Mouse (Mus musculus): ENCODE measurements around the gene Umps. TPM values are rescaled to one million over a fixed set of nuclear protein-coding genes. Genes with fewer than 3 reads are reported as not detected.

Gene Umps
- polyA plus RNA-seq, 1 experiment from 2014 or later, result 32.9 TPM

GRCm38 (mm10) chr16:33939636-33940035 is 27.2 kb downstream of the Umps start:
- no peak for ATAC-seq (ENCODE audit: extremely low read depth, insufficient number of reproducible peaks, low FRiP score, low TSS enrichment)

DNA sequence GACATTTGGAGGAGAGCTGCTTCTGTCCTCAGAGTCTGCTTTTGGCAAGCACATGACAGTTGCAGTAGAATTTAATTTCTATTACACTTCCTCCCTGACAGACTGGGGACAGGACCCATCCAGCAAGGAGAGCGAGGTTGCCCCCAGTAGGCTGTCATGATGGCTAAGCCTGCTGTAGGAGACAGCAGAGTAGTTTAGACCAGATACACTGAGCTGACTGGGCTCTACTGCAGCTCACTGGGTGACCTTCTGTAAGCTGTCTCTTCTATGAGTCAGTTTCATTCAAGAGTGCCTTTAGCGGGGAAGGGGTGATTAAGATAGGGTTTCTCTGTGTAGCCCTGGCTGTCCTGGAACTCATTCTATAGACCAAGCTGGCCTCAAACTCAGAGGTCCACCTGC is 27.7 kb downstream of the Umps start:
- Histone ChIP-seq H3K4me3 (no peak overlapping the region), H3K9me3 (no peaks in the 10 kb centered on the region), H3K4me1 (peaks cover 96% of the 10 kb centered on the region), H3K27ac (replicated peaks) (peak overlapping the region; percentile 92), H3K9ac (peak overlapping the region; percentile 30), H3K27me3 (replicated peaks) (no peaks in the 10 kb centered on the region), H3K36me3 (no peaks in the 10 kb centered on the region), H3K4me2 (no peak overlapping the region)
- 40% methylated on average over 2 of the region's 2 CpGs for WGBS
- ATAC-seq (ENCODE audit: extremely low read depth, insufficient number of reproducible peaks, low FRiP score, low TSS enrichment), result no peak

More at GRCm38 (mm10) chr16:33939636-33940035, 27.2 kb downstream of the Umps start:
- H3K9me3 ChIP-seq, result no peaks in the 10 kb centered on the region
- peak overlapping the region; percentile 30; the same call in 1 of the 2 replicates for H3K9ac ChIP-seq
- no peak overlapping the region for H3K4me3 ChIP-seq
- no peaks in the 10 kb centered on the region for H3K27me3 ChIP-seq (replicated peaks)
- WGBS, result 51% methylated on average over 9 of the region's 9 CpGs
- H3K4me1 ChIP-seq, result peaks cover 96% of the 10 kb centered on the region
- no peak overlapping the region for H3K4me2 ChIP-seq
- H3K36me3 ChIP-seq, result no peaks in the 10 kb centered on the region
- peak overlapping the region; percentile 92 for H3K27ac ChIP-seq (replicated peaks)

DNA sequence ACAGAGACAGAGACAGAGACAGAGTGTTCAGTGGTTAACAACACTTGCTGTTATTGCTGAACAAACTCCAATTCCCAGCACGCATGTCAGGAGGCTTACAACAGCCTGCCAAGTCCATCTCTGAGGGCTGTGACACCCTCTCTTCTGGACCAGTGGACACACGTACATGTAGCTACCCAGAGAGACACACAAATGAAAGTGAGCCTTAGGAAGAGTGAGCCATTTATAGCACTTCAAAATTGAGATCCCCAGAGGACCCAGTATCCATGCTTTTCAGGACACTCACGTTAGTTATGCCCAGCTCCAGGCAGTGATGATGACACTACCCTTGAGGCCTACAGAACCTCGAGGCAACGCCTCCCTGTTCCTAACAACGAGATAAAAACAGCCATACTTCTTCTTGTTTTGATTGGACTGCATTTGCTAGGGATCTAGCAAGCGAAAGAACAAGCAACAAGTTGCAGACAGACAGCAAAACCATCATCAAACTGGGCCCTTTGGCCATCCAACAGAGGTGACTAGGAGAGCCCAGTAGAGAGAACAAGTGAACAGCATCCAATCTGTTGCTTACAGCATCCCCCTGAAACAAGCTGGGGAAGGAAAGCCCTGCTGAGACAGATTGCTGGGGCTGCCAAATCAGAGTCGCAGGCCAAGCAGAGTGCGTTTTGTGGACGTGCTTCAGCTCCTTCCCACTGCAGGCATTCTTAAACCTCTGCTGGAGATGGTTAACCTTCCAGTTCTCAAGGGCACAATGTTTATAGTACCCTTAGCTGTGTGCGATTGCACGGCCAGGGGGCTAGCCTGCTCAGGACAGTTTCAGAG is 28.3 kb downstream of the Umps start:
- Histone ChIP-seq H3K4me3 (no peak overlapping the region), H3K9ac (peak overlapping the region; percentile 30), H3K4me1 (peaks cover 96% of the 10 kb centered on the region), H3K36me3 (no peaks in the 10 kb centered on the region), H3K27me3 (replicated peaks) (no peaks in the 10 kb centered on the region), H3K4me2 (no peak overlapping the region), H3K27ac (replicated peaks) (peak overlapping the region; percentile 92), H3K9me3 (no peaks in the 10 kb centered on the region)
- ATAC-seq (ENCODE audit: extremely low read depth, insufficient number of reproducible peaks, low FRiP score, low TSS enrichment), result no peak
- 41% methylated on average over 12 of the region's 12 CpGs for WGBS

GRCm38 (mm10) chr16:33937567-33937966 is 29.3 kb downstream of the Umps start:
- H3K4me2 ChIP-seq, result no peak overlapping the region
- 24% methylated on average over 8 of the region's 8 CpGs for WGBS
- no peaks in the 10 kb centered on the region for H3K9me3 ChIP-seq
- no peaks in the 10 kb centered on the region for H3K36me3 ChIP-seq
- peak overlapping the region; percentile 92 for H3K27ac ChIP-seq (replicated peaks)
- ATAC-seq (ENCODE audit: extremely low read depth, insufficient number of reproducible peaks, low FRiP score, low TSS enrichment), result peak; percentile 45; the same call in 1 of the 2 replicates
- peaks cover 95% of the 10 kb centered on the region for H3K4me1 ChIP-seq
- H3K4me3 ChIP-seq, result no peak overlapping the region
- no peaks in the 10 kb centered on the region for H3K27me3 ChIP-seq (replicated peaks)
- no peak overlapping the region for H3K9ac ChIP-seq

GRCm38 (mm10) chr16:33936885-33937284 is 30.0 kb downstream of the Umps start:
- Histone ChIP-seq H3K4me1 (peaks cover 95% of the 10 kb centered on the region), H3K4me3 (no peak overlapping the region), H3K36me3 (no peaks in the 10 kb centered on the region), H3K4me2 (no peak overlapping the region), H3K9ac (no peak overlapping the region), H3K27ac (replicated peaks) (peak overlapping the region; percentile 92), H3K9me3 (no peaks in the 10 kb centered on the region), H3K27me3 (replicated peaks) (no peaks in the 10 kb centered on the region)
- WGBS, result 76% methylated on average over 4 of the region's 4 CpGs
- ATAC-seq (ENCODE audit: extremely low read depth, insufficient number of reproducible peaks, low FRiP score, low TSS enrichment), result no peak

DNA sequence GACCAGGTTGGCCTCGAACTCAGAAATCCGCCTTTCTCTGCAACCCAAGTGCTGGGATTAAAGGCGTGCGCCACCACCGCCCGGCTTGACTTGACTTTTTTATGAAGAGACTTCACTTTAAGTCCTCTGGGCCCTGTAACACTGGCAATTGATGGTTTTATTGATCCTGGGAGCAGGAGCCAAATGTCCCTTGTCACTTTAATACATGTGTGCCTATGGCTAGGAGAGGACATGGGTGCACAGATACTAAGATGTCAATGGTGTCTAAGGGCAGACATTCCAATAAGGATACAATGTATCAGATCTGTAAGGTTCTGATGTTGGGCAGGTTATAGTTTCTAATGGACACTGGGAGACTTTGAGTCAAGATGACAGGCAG is 31.4 kb downstream of the Umps start:
- no peaks in the 10 kb centered on the region for H3K9me3 ChIP-seq
- WGBS, result 92% methylated on average over 6 of the region's 6 CpGs
- H3K27me3 ChIP-seq (replicated peaks), result no peaks in the 10 kb centered on the region
- peak overlapping the region; percentile 78 for H3K27ac ChIP-seq (replicated peaks)
- H3K9ac ChIP-seq, result no peak overlapping the region
- H3K4me2 ChIP-seq, result no peak overlapping the region
- ATAC-seq (ENCODE audit: extremely low read depth, insufficient number of reproducible peaks, low FRiP score, low TSS enrichment), result no peak
- H3K4me3 ChIP-seq, result no peak overlapping the region
- H3K36me3 ChIP-seq, result peaks cover 3% of the 10 kb centered on the region; the same call in 1 of the 2 replicates
- H3K4me1 ChIP-seq, result peaks cover 93% of the 10 kb centered on the region

- Histone ChIP-seq H3K27me3 (replicated peaks) (no peaks in the 10 kb centered on the region), H3K27ac (replicated peaks) (peak overlapping the region; percentile 78), H3K4me3 (no peak overlapping the region), H3K36me3 (peaks cover 3% of the 10 kb centered on the region), H3K9ac (peak overlapping the region; percentile 64; the same call in 1 of the 2 replicates), H3K9me3 (no peaks in the 10 kb centered on the region), H3K4me1 (peaks cover 92% of the 10 kb centered on the region), H3K4me2 (no peak overlapping the region)
- WGBS, result 41% methylated on average over 5 of the region's 5 CpGs
- no peak for ATAC-seq (ENCODE audit: extremely low read depth, insufficient number of reproducible peaks, low FRiP score, low TSS enrichment)
Measured at GRCm38 (mm10) chr16:33934701-33935406, 32.0 kb downstream of the Umps start.

- Histone ChIP-seq H3K27me3 (replicated peaks) (no peaks in the 10 kb centered on the region), H3K9ac (no peak overlapping the region), H3K9me3 (no peaks in the 10 kb centered on the region), H3K27ac (replicated peaks) (0 out of 2 replicates have a peak overlapping the region, but pooled peaks have one; percentile 78), H3K4me1 (peaks cover 92% of the 10 kb centered on the region), H3K4me3 (no peak overlapping the region), H3K4me2 (no peak overlapping the region), H3K36me3 (peaks cover 3% of the 10 kb centered on the region)
- 88% methylated on average over 11 of the region's 11 CpGs for WGBS
- no peak for ATAC-seq (ENCODE audit: extremely low read depth, insufficient number of reproducible peaks, low FRiP score, low TSS enrichment)
Measured at GRCm38 (mm10) chr16:33933411-33933810, 33.4 kb downstream of the Umps start.

- H3K9me3 ChIP-seq, result no peaks in the 10 kb centered on the region
- H3K36me3 ChIP-seq, result peaks cover 3% of the 10 kb centered on the region
- peak overlapping the region; percentile 58 for H3K27ac ChIP-seq (replicated peaks)
- peaks cover 92% of the 10 kb centered on the region for H3K4me1 ChIP-seq
- 36% methylated on average over 5 of the region's 5 CpGs for WGBS
- H3K4me3 ChIP-seq, result no peak overlapping the region
- peak overlapping the region; percentile 50 for H3K9ac ChIP-seq
- no peak overlapping the region for H3K4me2 ChIP-seq
- ATAC-seq (ENCODE audit: extremely low read depth, insufficient number of reproducible peaks, low FRiP score, low TSS enrichment), result no peak
- H3K27me3 ChIP-seq (replicated peaks), result no peaks in the 10 kb centered on the region
Measured at GRCm38 (mm10) chr16:33932126-33932525, 34.7 kb downstream of the Umps start.

DNA sequence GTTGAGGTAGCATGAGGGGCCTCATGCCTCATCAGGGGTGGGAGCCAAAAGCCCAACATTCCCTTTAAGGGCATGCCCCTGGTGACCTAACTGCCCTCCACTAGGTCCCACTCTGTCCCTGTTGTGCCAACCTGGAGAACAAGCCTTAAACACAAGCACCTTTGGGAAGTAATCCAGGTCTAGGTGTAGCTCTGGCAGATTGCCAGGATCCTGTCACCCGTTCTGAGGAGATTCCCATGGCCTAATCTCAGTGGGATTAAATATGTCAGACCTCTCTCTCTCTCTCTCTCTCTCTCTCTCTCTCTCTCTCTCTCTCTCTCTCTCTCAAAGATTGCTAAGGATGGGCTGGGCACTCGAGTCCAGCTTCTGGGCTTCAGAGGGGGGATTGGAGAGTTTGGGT is 35.2 kb downstream of the Umps start:
- Histone ChIP-seq H3K27ac (replicated peaks) (peak overlapping the region; percentile 58), H3K9ac (peak overlapping the region; percentile 50), H3K4me2 (no peak overlapping the region), H3K27me3 (replicated peaks) (no peaks in the 10 kb centered on the region), H3K4me1 (peaks cover 91% of the 10 kb centered on the region), H3K36me3 (peaks cover 3% of the 10 kb centered on the region), H3K9me3 (no peaks in the 10 kb centered on the region), H3K4me3 (no peak overlapping the region)
- ATAC-seq (ENCODE audit: extremely low read depth, insufficient number of reproducible peaks, low FRiP score, low TSS enrichment), result no peak
- WGBS, result 30% methylated on average over 2 of the region's 2 CpGs

GRCm38 (mm10) chr16:33930785-33931184 is 36.1 kb downstream of the Umps start:
- 73% methylated on average over 6 of the region's 6 CpGs for WGBS
- H3K27ac ChIP-seq (replicated peaks), result no peak overlapping the region
- peaks cover 88% of the 10 kb centered on the region for H3K4me1 ChIP-seq
- H3K4me2 ChIP-seq, result no peak overlapping the region
- no peak overlapping the region for H3K4me3 ChIP-seq
- H3K9me3 ChIP-seq, result no peaks in the 10 kb centered on the region
- no peak overlapping the region for H3K9ac ChIP-seq
- no peak for ATAC-seq (ENCODE audit: extremely low read depth, insufficient number of reproducible peaks, low FRiP score, low TSS enrichment)
- peaks cover 7% of the 10 kb centered on the region for H3K36me3 ChIP-seq
- H3K27me3 ChIP-seq (replicated peaks), result no peaks in the 10 kb centered on the region
